Mouse (Mus musculus) heart, embryonic 13.5 days (tissue): ENCODE results near the gene Txnrd1. TPM values are rescaled to one million over a fixed set of nuclear protein-coding genes. Genes with fewer than 3 reads are reported as not detected.
A peak's percentile ranks its signal among the peaks of the same experiment; 100 is the strongest.

Experiments used
- ATAC-seq: fragments of 200-750 bp; cut with Nextera tagmentation; 2 replicates; pipeline ENCODE4 v1.8.0; 2017; ENCODE audit warnings: moderate TSS enrichment; ENCODE audit not compliant: insufficient number of reproducible peaks, low FRiP score, low TSS enrichment; ENCODE audit errors: extremely low read depth
- H3K27ac ChIP-seq: fragments of 300-500 bp; sonication (generic); replicated peaks from 2 replicates; pipeline ENCODE4 v1.5.1; 2015; ENCODE audit warnings: moderate library complexity, mild to moderate bottlenecking, inconsistent platforms
- H3K27me3 ChIP-seq: fragments of 300-500 bp; sonication (generic); replicated peaks from 2 replicates; pipeline ENCODE4 v1.6.1; 2015; ENCODE audit warnings: mild to moderate bottlenecking, inconsistent platforms
- H3K36me3 ChIP-seq: fragments of 300-500 bp; sonication (generic); 2 replicates; pipeline ENCODE4 v1.6.1; 2015; ENCODE audit warnings: mild to moderate bottlenecking, inconsistent platforms
- H3K4me1 ChIP-seq: fragments of 300-500 bp; sonication (generic); 2 replicates; pipeline ENCODE4 v1.6.1; 2015; ENCODE audit warnings: inconsistent platforms
- H3K4me2 ChIP-seq: fragments of 300-500 bp; sonication (generic); 2 replicates; pipeline ENCODE4 v1.6.1; 2015; ENCODE audit warnings: inconsistent platforms, mild to moderate bottlenecking, moderate library complexity
- H3K4me3 ChIP-seq: fragments of 300-500 bp; sonication (generic); 2 replicates; pipeline ENCODE4 v1.5.1; 2015; ENCODE audit warnings: moderate library complexity, mild to moderate bottlenecking, inconsistent platforms
- H3K9ac ChIP-seq: fragments of 300-500 bp; sonication (generic); 2 replicates; pipeline ENCODE4 v1.6.1; 2015; ENCODE audit warnings: inconsistent platforms, mild to moderate bottlenecking, moderate library complexity
- H3K9me3 ChIP-seq: fragments of 300-500 bp; sonication (generic); 2 replicates; pipeline ENCODE4 v1.6.1; 2016; ENCODE audit warnings: inconsistent platforms
- WGBS: fragments of 180-500 bp; shearing (Covaris S2); methylation state at CpG from one replicate; pipeline ENCODE4 v1.1.7; 2015; ENCODE audit warnings: mixed read lengths; 5-methylcytosine and 5-hydroxymethylcytosine counted together
- polyA plus RNA-seq: library from polyadenylated mRNA; unstranded; fragments of >200 nt; fragmentation: Nextera tagmentation; extraction: Ambion mirVana; gene quantifications from 2 replicates; pipeline ENCODE4 v1.2.1, GENCODE M21; 2015

The Txnrd1 gene
- polyA plus RNA-seq, 1 experiment from 2014 or later, result 65.3 TPM

GRCm38 (mm10) chr10:82850354-82850752, 16.6 kb downstream of the Txnrd1 start:
- WGBS, result 77% methylated on average over 5 of the region's 5 CpGs
- Histone ChIP-seq H3K36me3 (no peaks in the 10 kb centered on the region), H3K4me2 (no peak overlapping the region), H3K4me1 (no peaks in the 10 kb centered on the region), H3K9me3 (no peaks in the 10 kb centered on the region), H3K27ac (no peak overlapping the region), H3K4me3 (no peak overlapping the region), H3K27me3 (no peaks in the 10 kb centered on the region), H3K9ac (no peak overlapping the region)
- no peak for ATAC-seq

GRCm38 (mm10) chr10:82851751-82852150, 18.0 kb downstream of the Txnrd1 start:
- H3K4me3 ChIP-seq, result no peak overlapping the region
- H3K36me3 ChIP-seq, result no peaks in the 10 kb centered on the region
- H3K9me3 ChIP-seq, result no peaks in the 10 kb centered on the region
- 78% methylated on average over 6 of the region's 6 CpGs for WGBS
- H3K27ac ChIP-seq, result no peak overlapping the region
- ATAC-seq, result no peak
- no peak overlapping the region for H3K4me2 ChIP-seq
- H3K9ac ChIP-seq, result no peak overlapping the region
- H3K27me3 ChIP-seq, result no peaks in the 10 kb centered on the region
- no peaks in the 10 kb centered on the region for H3K4me1 ChIP-seq

- Histone ChIP-seq H3K4me3 (peak overlapping the region; percentile 77), H3K4me1 (peaks cover 30% of the 10 kb centered on the region), H3K4me2 (peak overlapping the region; percentile 77), H3K9me3 (no peaks in the 10 kb centered on the region), H3K27me3 (no peaks in the 10 kb centered on the region), H3K9ac (peak overlapping the region; percentile 92), H3K36me3 (peaks cover 5% of the 10 kb centered on the region; the same call in 1 of the 2 replicates), H3K27ac (peak overlapping the region; percentile 97)
- ATAC-seq, result no peak
- WGBS, result 56% methylated on average over 10 of the region's 10 CpGs
These were observed 24.4 kb downstream of the Txnrd1 start for GRCm38 (mm10) chr10:82858032-82858680.

GRCm38 (mm10) chr10:82858691-82859532, 25.2 kb downstream of the Txnrd1 start:
- Histone ChIP-seq H3K4me2 (peak overlapping the region; percentile 77), H3K36me3 (peaks cover 11% of the 10 kb centered on the region), H3K4me1 (peaks cover 37% of the 10 kb centered on the region), H3K27ac (peak overlapping the region; percentile 97), H3K9ac (peak overlapping the region; percentile 92), H3K27me3 (no peaks in the 10 kb centered on the region), H3K9me3 (no peaks in the 10 kb centered on the region), H3K4me3 (peak overlapping the region; percentile 77)
- WGBS, result under 1% methylated on average over 49 of the region's 49 CpGs
- peak; percentile 84 for ATAC-seq

- under 1% methylated on average over 8 of the region's 8 CpGs for WGBS
- H3K36me3 ChIP-seq, result peaks cover 17% of the 10 kb centered on the region
- ATAC-seq, result no peak; the same call in 1 of the 2 replicates
These were observed 25.8 kb downstream of the Txnrd1 start for GRCm38 (mm10) chr10:82859533-82859915.

GRCm38 (mm10) chr10:82860181-82860928, 26.6 kb downstream of the Txnrd1 start:
- peak overlapping the region; percentile 77 for H3K4me2 ChIP-seq
- WGBS, result under 1% methylated on average over 50 of the region's 50 CpGs
- peak overlapping the region; percentile 97 for H3K27ac ChIP-seq
- no peaks in the 10 kb centered on the region for H3K27me3 ChIP-seq
- peak overlapping the region; percentile 77 for H3K4me3 ChIP-seq
- peak; percentile 44 for ATAC-seq
- H3K36me3 ChIP-seq, result peaks cover 21% of the 10 kb centered on the region
- H3K9ac ChIP-seq, result peak overlapping the region; percentile 92
- H3K9me3 ChIP-seq, result no peaks in the 10 kb centered on the region
- peaks cover 39% of the 10 kb centered on the region for H3K4me1 ChIP-seq

More at GRCm38 (mm10) chr10:82859533-82859915, 25.8 kb downstream of the Txnrd1 start:
- Histone ChIP-seq H3K27ac (peak overlapping the region; percentile 97), H3K9me3 (no peaks in the 10 kb centered on the region), H3K4me1 (peaks cover 39% of the 10 kb centered on the region), H3K4me3 (peak overlapping the region; percentile 77), H3K4me2 (peak overlapping the region; percentile 77), H3K27me3 (no peaks in the 10 kb centered on the region), H3K9ac (peak overlapping the region; percentile 92)

GRCm38 (mm10) chr10:82860929-82861315, 27.2 kb downstream of the Txnrd1 start:
- no peaks in the 10 kb centered on the region for H3K9me3 ChIP-seq
- 10% methylated on average over 8 of the region's 8 CpGs for WGBS
- peak overlapping the region; percentile 77 for H3K4me3 ChIP-seq
- H3K4me2 ChIP-seq, result peak overlapping the region; percentile 77
- no peak for ATAC-seq
- no peaks in the 10 kb centered on the region for H3K27me3 ChIP-seq
- peaks cover 44% of the 10 kb centered on the region for H3K4me1 ChIP-seq
- peak overlapping the region; percentile 92 for H3K9ac ChIP-seq
- peaks cover 21% of the 10 kb centered on the region for H3K36me3 ChIP-seq
- H3K27ac ChIP-seq, result peak overlapping the region; percentile 97

GRCm38 (mm10) chr10:82863106-82863680, 29.4 kb downstream of the Txnrd1 start:
- H3K4me3 ChIP-seq, result no peak overlapping the region
- no peak for ATAC-seq
- peaks cover 52% of the 10 kb centered on the region for H3K4me1 ChIP-seq
- peaks cover 36% of the 10 kb centered on the region for H3K36me3 ChIP-seq
- no peaks in the 10 kb centered on the region for H3K9me3 ChIP-seq
- H3K9ac ChIP-seq, result no peak overlapping the region
- no peak overlapping the region for H3K4me2 ChIP-seq
- H3K27me3 ChIP-seq, result no peaks in the 10 kb centered on the region
- H3K27ac ChIP-seq, result peak overlapping the region; percentile 24; the same call in 1 of the 2 replicates
- 58% methylated on average over 5 of the region's 5 CpGs for WGBS

- H3K4me3 ChIP-seq, result no peak overlapping the region
- no peaks in the 10 kb centered on the region for H3K27me3 ChIP-seq
- 70% methylated on average over 7 of the region's 7 CpGs for WGBS
- no peak overlapping the region for H3K4me2 ChIP-seq
- ATAC-seq, result no peak
- no peak overlapping the region for H3K9ac ChIP-seq
- H3K9me3 ChIP-seq, result no peaks in the 10 kb centered on the region
- H3K4me1 ChIP-seq, result peaks cover 47% of the 10 kb centered on the region
- H3K27ac ChIP-seq, result peak overlapping the region; percentile 24; the same call in 1 of the 2 replicates
- H3K36me3 ChIP-seq, result peaks cover 41% of the 10 kb centered on the region
These were observed 30.1 kb downstream of the Txnrd1 start for GRCm38 (mm10) chr10:82863827-82864226.

GRCm38 (mm10) chr10:82866356-82866755, 32.6 kb downstream of the Txnrd1 start, which contains the start of gene Eid3:
Gene Eid3, plus strand, starts transcription at chr10:82866626.
- peaks cover 43% of the 10 kb centered on the region for H3K4me1 ChIP-seq
- no peaks in the 10 kb centered on the region for H3K27me3 ChIP-seq
- WGBS, result 75% methylated on average over 9 of the region's 9 CpGs
- no peak for ATAC-seq
- no peak within 1 kb of the TSS for H3K4me3 ChIP-seq
- no peak within 1 kb of the TSS for H3K9ac ChIP-seq
- H3K9me3 ChIP-seq, result no peaks in the 10 kb centered on the region
- no peak within 1 kb of the TSS for H3K27ac ChIP-seq
- peaks cover 59% of the 10 kb centered on the region for H3K36me3 ChIP-seq
- H3K4me2 ChIP-seq, result no peak within 1 kb of the TSS

GRCm38 (mm10) chr10:82866832-82867231, 33.1 kb downstream of the Txnrd1 start:
- H3K27me3 ChIP-seq, result no peaks in the 10 kb centered on the region
- H3K36me3 ChIP-seq, result peaks cover 59% of the 10 kb centered on the region
- no peak overlapping the region for H3K27ac ChIP-seq
- H3K9ac ChIP-seq, result no peak overlapping the region
- no peak for ATAC-seq
- no peak overlapping the region for H3K4me2 ChIP-seq
- peaks cover 43% of the 10 kb centered on the region for H3K4me1 ChIP-seq
- H3K9me3 ChIP-seq, result no peaks in the 10 kb centered on the region
- WGBS, result 84% methylated on average over 18 of the region's 18 CpGs
- H3K4me3 ChIP-seq, result no peak overlapping the region
